Mouse (Mus musculus) liver, embryonic 11.5 days (tissue): ENCODE data around the gene Smim14. TPM values are rescaled to one million over a fixed set of nuclear protein-coding genes. Genes with fewer than 3 reads are reported as not detected.

Experiments used
- ATAC-seq: fragments of 200-750 bp; cut with Nextera tagmentation; replicated peaks from 2 replicates; pipeline ENCODE4 v1.8.0; 2017; ENCODE audit warnings: moderate number of reproducible peaks, mild to moderate bottlenecking, moderate TSS enrichment, moderate library complexity; ENCODE audit not compliant: low FRiP score
- DNase-seq: peaks from one replicate; pipeline ENCODE4 v3.0.0-alpha.2; 2017; ENCODE audit warnings: low spot score
- H3K27ac ChIP-seq: fragments of 300-500 bp; sonication (generic); 2 replicates; pipeline ENCODE4 v1.5.1; 2014; ENCODE audit warnings: mild to moderate bottlenecking, low read depth, low read length, control low read depth
- H3K27me3 ChIP-seq: fragments of 300-500 bp; sonication (generic); replicated peaks from 2 replicates; pipeline ENCODE4 v1.6.1; 2014; ENCODE audit warnings: low read length, mixed read lengths; ENCODE audit not compliant: control insufficient read depth, insufficient read depth
- H3K36me3 ChIP-seq: fragments of 300-500 bp; sonication (generic); 2 replicates; pipeline ENCODE4 v1.6.1; 2014; ENCODE audit warnings: mild to moderate bottlenecking, low read length, moderate library complexity, mixed read lengths; ENCODE audit not compliant: control insufficient read depth, insufficient read depth
- H3K4me1 ChIP-seq: fragments of 300-500 bp; sonication (generic); replicated peaks from 2 replicates; pipeline ENCODE4 v1.6.1; 2014; ENCODE audit warnings: low read length, mixed read lengths; ENCODE audit not compliant: control insufficient read depth, insufficient read depth
- H3K4me2 ChIP-seq: fragments of 300-500 bp; sonication (generic); 2 replicates; pipeline ENCODE4 v1.6.1; 2014; ENCODE audit warnings: mild to moderate bottlenecking, control low read depth, moderate library complexity
- H3K4me3 ChIP-seq: fragments of 300-500 bp; sonication (generic); 2 replicates; pipeline ENCODE4 v1.5.1; 2014; ENCODE audit warnings: low read depth, low read length, control low read depth
- H3K9ac ChIP-seq: fragments of 300-500 bp; sonication (generic); 2 replicates; pipeline ENCODE4 v1.6.1; 2014; ENCODE audit warnings: low read depth, low read length, control low read depth
- H3K9me3 ChIP-seq: fragments of 300-500 bp; sonication (generic); 2 replicates; pipeline ENCODE4 v1.6.1; 2016; ENCODE audit warnings: low read length, inconsistent platforms, mixed read lengths; ENCODE audit not compliant: control insufficient read depth
- WGBS: fragments of 180-500 bp; shearing (Covaris S2); extraction: QIAGEN DNeasy Blood & Tissue Kit; methylation state at CpG from one replicate; pipeline ENCODE4 v1.1.7; 2014; 5-methylcytosine and 5-hydroxymethylcytosine counted together
- polyA plus RNA-seq: library from polyadenylated mRNA; unstranded; fragments of >200 nt; fragmentation: Nextera tagmentation; extraction: Ambion mirVana; gene quantifications from 2 replicates; pipeline ENCODE4 v1.2.1, GENCODE M21; 2014

Gene Smim14
- polyA plus RNA-seq = 56.5 and 68.9 TPM in 2 replicates

- peak within 1 kb of the TSS; percentile 98 for H3K9ac ChIP-seq
- WGBS = under 1% methylated on average over 62 of the region's 66 CpGs
- no peaks in the 10 kb centered on the region for H3K9me3 ChIP-seq
- H3K27me3 ChIP-seq = no peaks in the 10 kb centered on the region
- H3K4me2 ChIP-seq = peak within 1 kb of the TSS; percentile 61
- H3K27ac ChIP-seq = peak within 1 kb of the TSS; percentile 96
- H3K4me3 ChIP-seq = peak within 1 kb of the TSS; percentile 98
- 0 out of 2 replicates have a peak, but pooled peaks cover 3% of the 10 kb centered on the region for H3K36me3 ChIP-seq
- ATAC-seq (peak; percentile 97), DNase-seq (peak; percentile 92)
- peaks cover 11% of the 10 kb centered on the region for H3K4me1 ChIP-seq
These were observed at the start of gene Smim14, which contains the start of gene Ube2k for GRCm38 (mm10) chr5:65536751-65537419. TSS of gene Smim14 (minus strand) at chr5:65537184. TSS of gene Ube2k (plus strand) at chr5:65537233.

- DNase-seq = no peak
- WGBS = 83% methylated on average over 5 of the region's 5 CpGs
- no peak for ATAC-seq
These were observed 49.3 kb upstream of the Smim14 start for GRCm38 (mm10) chr5:65586291-65586690.

GRCm38 (mm10) chr5:65578545-65578944 lies 41.6 kb upstream of the Smim14 start:
- ATAC-seq (no peak), DNase-seq (no peak)
- no peak overlapping the region for H3K4me2 ChIP-seq
- H3K9ac ChIP-seq = no peak overlapping the region
- no peaks in the 10 kb centered on the region; the same call in 1 of the 2 replicates for H3K36me3 ChIP-seq
- no peak overlapping the region for H3K27ac ChIP-seq
- no peaks in the 10 kb centered on the region for H3K9me3 ChIP-seq
- H3K4me1 ChIP-seq = no peaks in the 10 kb centered on the region
- 84% methylated on average over 3 of the region's 3 CpGs for WGBS
- no peaks in the 10 kb centered on the region for H3K27me3 ChIP-seq
- H3K4me3 ChIP-seq = no peak overlapping the region

More at GRCm38 (mm10) chr5:65586291-65586690, 49.3 kb upstream of the Smim14 start:
- Histone ChIP-seq H3K27me3 (no peaks in the 10 kb centered on the region), H3K4me3 (no peak overlapping the region), H3K27ac (no peak overlapping the region), H3K4me2 (no peak overlapping the region), H3K9me3 (no peaks in the 10 kb centered on the region), H3K36me3 (peaks cover 5% of the 10 kb centered on the region; the same call in 1 of the 2 replicates), H3K4me1 (no peaks in the 10 kb centered on the region), H3K9ac (no peak overlapping the region)

- no peak overlapping the region for H3K9ac ChIP-seq
- no peak for ATAC-seq
- H3K4me1 ChIP-seq = no peaks in the 10 kb centered on the region
- DNase-seq = no peak
- H3K9me3 ChIP-seq = no peaks in the 10 kb centered on the region
- WGBS = 87% methylated on average over 2 of the region's 2 CpGs
- H3K4me2 ChIP-seq = no peak overlapping the region
- H3K36me3 ChIP-seq = no peaks in the 10 kb centered on the region
- H3K4me3 ChIP-seq = no peak overlapping the region
- H3K27me3 ChIP-seq = no peaks in the 10 kb centered on the region
- no peak overlapping the region for H3K27ac ChIP-seq
These were observed 38.9 kb upstream of the Smim14 start for GRCm38 (mm10) chr5:65575896-65576295.

DNA sequence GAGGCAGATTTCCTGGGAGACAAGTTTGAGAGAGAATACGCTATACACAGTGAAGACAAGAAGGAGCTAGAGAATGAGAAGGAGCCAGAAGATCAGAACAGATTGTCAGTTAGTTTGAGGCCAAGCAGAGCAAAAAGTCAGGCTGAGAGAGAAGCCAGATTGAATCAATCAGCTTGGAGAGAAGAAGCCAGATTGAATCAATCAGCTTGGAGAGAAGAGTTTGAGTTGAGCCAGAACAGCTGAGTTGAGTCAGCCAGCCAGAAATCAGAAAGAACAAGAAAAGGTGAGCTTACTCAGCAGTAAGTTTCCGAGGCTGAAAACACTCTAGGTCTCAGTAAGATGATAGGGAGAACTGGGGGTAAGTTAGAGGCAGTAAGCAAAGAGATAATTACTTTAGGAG lies 37.9 kb upstream of the Smim14 start:
- Histone ChIP-seq H3K9ac (no peak overlapping the region), H3K27me3 (no peaks in the 10 kb centered on the region), H3K4me2 (no peak overlapping the region), H3K9me3 (no peaks in the 10 kb centered on the region), H3K4me1 (no peaks in the 10 kb centered on the region), H3K36me3 (no peaks in the 10 kb centered on the region), H3K27ac (no peak overlapping the region), H3K4me3 (no peak overlapping the region)
- no peak for ATAC-seq
- DNase-seq = no peak
- 88% methylated on average over 2 of the region's 2 CpGs for WGBS

GRCm38 (mm10) chr5:65565486-65565885 lies 28.5 kb upstream of the Smim14 start:
- WGBS = 78% methylated on average over 2 of the region's 2 CpGs

DNA sequence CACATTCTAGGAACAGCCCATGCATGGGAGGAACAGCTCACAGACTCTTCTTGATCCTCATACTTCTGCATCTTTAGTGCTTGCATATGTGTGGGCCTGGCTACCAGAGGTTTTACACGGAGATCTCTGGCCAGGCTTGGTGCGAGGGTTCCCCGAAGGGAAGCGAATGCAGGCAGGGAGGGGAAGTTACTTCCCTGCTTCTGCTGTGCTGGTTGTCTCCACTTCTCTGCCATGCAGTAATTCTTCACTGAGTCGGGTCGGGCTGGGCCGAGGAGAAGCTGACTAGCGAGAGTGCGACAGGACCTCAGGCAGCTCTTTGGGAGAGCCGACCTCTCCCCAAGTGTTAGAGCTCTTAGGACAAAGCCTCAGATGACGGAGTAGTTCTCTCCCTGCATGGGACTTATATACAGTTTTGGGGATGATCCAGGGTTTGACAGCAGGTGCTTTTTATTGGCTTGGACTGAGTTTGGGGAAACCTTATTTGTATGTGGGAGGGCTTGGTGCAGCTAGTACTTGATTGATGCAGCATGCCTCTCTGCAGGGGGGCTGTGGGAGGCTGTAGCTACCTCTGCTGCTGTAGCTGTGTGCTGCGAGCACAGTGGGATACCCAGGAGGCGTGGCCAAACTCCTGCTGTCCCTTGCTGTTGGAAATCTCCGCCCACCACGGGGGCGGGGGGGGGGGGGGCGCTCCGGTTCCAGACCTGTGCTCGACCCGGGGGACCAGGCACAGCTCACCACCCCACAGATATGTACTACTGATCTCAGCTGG lies 24.3 kb upstream of the Smim14 start:
- H3K27ac ChIP-seq = no peak overlapping the region
- 58% methylated on average over 20 of the region's 20 CpGs for WGBS
- H3K36me3 ChIP-seq = no peaks in the 10 kb centered on the region; the same call in 1 of the 2 replicates
- DNase-seq (no peak), ATAC-seq (no peak)
- no peak overlapping the region for H3K9ac ChIP-seq
- H3K9me3 ChIP-seq = no peaks in the 10 kb centered on the region
- no peak overlapping the region for H3K4me3 ChIP-seq
- no peak overlapping the region for H3K4me2 ChIP-seq
- no peaks in the 10 kb centered on the region for H3K27me3 ChIP-seq
- peaks cover 11% of the 10 kb centered on the region for H3K4me1 ChIP-seq

More at GRCm38 (mm10) chr5:65565486-65565885, 28.5 kb upstream of the Smim14 start:
- Histone ChIP-seq H3K27me3 (no peaks in the 10 kb centered on the region), H3K4me2 (no peak overlapping the region), H3K4me3 (no peak overlapping the region), H3K27ac (no peak overlapping the region), H3K9ac (no peak overlapping the region), H3K9me3 (no peaks in the 10 kb centered on the region), H3K36me3 (peaks cover 3% of the 10 kb centered on the region; the same call in 1 of the 2 replicates), H3K4me1 (peaks cover 4% of the 10 kb centered on the region; the same call in 1 of the 2 replicates)
- ATAC-seq = no peak
- no peak for DNase-seq

GRCm38 (mm10) chr5:65557109-65557508 lies 20.1 kb upstream of the Smim14 start:
- DNase-seq (no peak), ATAC-seq (no peak)
- Histone ChIP-seq H3K9ac (no peak overlapping the region), H3K9me3 (no peaks in the 10 kb centered on the region), H3K4me2 (no peak overlapping the region), H3K4me3 (no peak overlapping the region), H3K36me3 (peaks cover 3% of the 10 kb centered on the region; the same call in 1 of the 2 replicates), H3K4me1 (peaks cover 11% of the 10 kb centered on the region), H3K27me3 (no peaks in the 10 kb centered on the region), H3K27ac (no peak overlapping the region)
